Mouse (Mus musculus) neural tube, postnatal 0 days (tissue): ENCODE measurements around the gene Adgrg6. TPM values are rescaled to one million over a fixed set of nuclear protein-coding genes. Genes with fewer than 3 reads are reported as not detected.

Experiments used
- polyA plus RNA-seq: library from polyadenylated mRNA; unstranded; fragments of >200 nt; fragmentation: Nextera tagmentation; extraction: Ambion mirVana; gene quantifications from 2 replicates; pipeline ENCODE4 v1.2.1, GENCODE M21; 2015

Gene Adgrg6
- 2.5 and 3.0 TPM in 2 replicates for polyA plus RNA-seq

GRCm38 (mm10) chr10:14544941-14545717 is at the start of gene Adgrg6:
Gene Adgrg6, minus strand, starts transcription at chr10:14545659.

Other genes starting within 250 kb of the Adgrg6 start
- gene Vta1, start 159.9 kb upstream of the Adgrg6 start, polyA plus RNA-seq = 192 and 196 TPM in 2 replicates
- gene Nmbr, start 159.9 kb upstream of the Adgrg6 start, polyA plus RNA-seq = 4.4 and 6.0 TPM in 2 replicates
- not detected in 2 replicates for gene Gje1, start 172.6 kb upstream of the Adgrg6 start, polyA plus RNA-seq